Mouse (Mus musculus) heart, embryonic 16.5 days (tissue): ENCODE measurements around the gene Asic1. TPM values are rescaled to one million over a fixed set of nuclear protein-coding genes. Genes with fewer than 3 reads are reported as not detected.

Experiments used
- ATAC-seq: fragments of 200-750 bp; cut with Nextera tagmentation; replicated peaks from 2 replicates; pipeline ENCODE4 v1.8.0; 2017; ENCODE audit warnings: moderate number of reproducible peaks; ENCODE audit not compliant: insufficient read depth, low FRiP score; ENCODE audit errors: extremely low read depth
- H3K27ac ChIP-seq: fragments of 300-500 bp; sonication (generic); 2 replicates; pipeline ENCODE4 v1.5.1; 2014; ENCODE audit warnings: mild to moderate bottlenecking, low read length, control low read depth, moderate library complexity
- H3K27me3 ChIP-seq: fragments of 300-500 bp; sonication (generic); 2 replicates; pipeline ENCODE4 v1.6.1; 2014; ENCODE audit warnings: low read length, mixed read lengths; ENCODE audit not compliant: control insufficient read depth, insufficient read depth
- H3K36me3 ChIP-seq: fragments of 300-500 bp; sonication (generic); 2 replicates; pipeline ENCODE4 v1.6.1; 2014; ENCODE audit not compliant: control insufficient read depth, insufficient read depth
- H3K4me1 ChIP-seq: fragments of 300-500 bp; sonication (generic); 2 replicates; pipeline ENCODE4 v1.6.1; 2014; ENCODE audit warnings: low read length, mixed read lengths; ENCODE audit not compliant: control insufficient read depth, insufficient read depth
- H3K4me2 ChIP-seq: fragments of 300-500 bp; sonication (generic); 2 replicates; pipeline ENCODE4 v1.6.1; 2014; ENCODE audit warnings: low read depth, mild to moderate bottlenecking, control low read depth, low read length
- H3K4me3 ChIP-seq: fragments of 300-500 bp; sonication (generic); 2 replicates; pipeline ENCODE4 v1.5.1; 2014; ENCODE audit warnings: mild to moderate bottlenecking, control low read depth, low read length
- H3K9ac ChIP-seq: fragments of 300-500 bp; sonication (generic); 2 replicates; pipeline ENCODE4 v1.6.1; 2014; ENCODE audit warnings: low read length, control low read depth
- H3K9me3 ChIP-seq: fragments of 300-500 bp; sonication (generic); replicated peaks from 2 replicates; pipeline ENCODE4 v1.6.1; 2016; ENCODE audit warnings: low read length; ENCODE audit not compliant: control insufficient read depth
- WGBS: fragments of 180-500 bp; shearing (Covaris S2); extraction: QIAGEN DNeasy Blood & Tissue Kit; methylation state at CpG from one replicate; pipeline ENCODE4 v1.1.7; 2014; 5-methylcytosine and 5-hydroxymethylcytosine counted together
- polyA plus RNA-seq: library from polyadenylated mRNA; unstranded; fragments of >200 nt; fragmentation: Nextera tagmentation; extraction: Ambion mirVana; gene quantifications from 2 replicates; pipeline ENCODE4 v1.2.1, GENCODE M21; 2015

Gene Asic1
- polyA plus RNA-seq, 1 experiment from 2014 or later: 1.6 TPM

GRCm38 (mm10) chr15:99703104-99703503 lies 32.9 kb downstream of the Asic1 start:
- H3K9ac ChIP-seq: peak overlapping the region; percentile 89
- H3K27me3 ChIP-seq: 0 out of 2 replicates have a peak, but pooled peaks cover 4% of the 10 kb centered on the region
- no peak for ATAC-seq
- peaks cover 39% of the 10 kb centered on the region for H3K4me1 ChIP-seq
- H3K27ac ChIP-seq: peak overlapping the region; percentile 95
- H3K4me3 ChIP-seq: peak overlapping the region; percentile 71
- WGBS: 63% methylated on average over 9 of the region's 9 CpGs
- H3K9me3 ChIP-seq: no peaks in the 10 kb centered on the region
- peak overlapping the region; percentile 82 for H3K4me2 ChIP-seq
- H3K36me3 ChIP-seq: peaks cover 18% of the 10 kb centered on the region

GRCm38 (mm10) chr15:99703676-99704040 lies 33.5 kb downstream of the Asic1 start:
- ATAC-seq: no peak
- Histone ChIP-seq H3K9me3 (no peaks in the 10 kb centered on the region), H3K4me2 (peak overlapping the region; percentile 82), H3K27me3 (0 out of 2 replicates have a peak, but pooled peaks cover 2% of the 10 kb centered on the region), H3K4me1 (peaks cover 37% of the 10 kb centered on the region), H3K36me3 (peaks cover 24% of the 10 kb centered on the region), H3K27ac (peak overlapping the region; percentile 95), H3K4me3 (peak overlapping the region; percentile 42), H3K9ac (peak overlapping the region; percentile 70; the same call in 1 of the 2 replicates)
- 65% methylated on average over 5 of the region's 5 CpGs for WGBS

- no peaks in the 10 kb centered on the region for H3K27me3 ChIP-seq
- no peak for ATAC-seq
- H3K4me1 ChIP-seq: peaks cover 37% of the 10 kb centered on the region
- H3K27ac ChIP-seq: peak overlapping the region; percentile 95
- H3K4me2 ChIP-seq: peak overlapping the region; percentile 82
- H3K9me3 ChIP-seq: no peaks in the 10 kb centered on the region
- peaks cover 29% of the 10 kb centered on the region for H3K36me3 ChIP-seq
- peak overlapping the region; percentile 42 for H3K4me3 ChIP-seq
- peak overlapping the region; percentile 70 for H3K9ac ChIP-seq
- WGBS: 38% methylated on average over 23 of the region's 23 CpGs
These were observed 34.0 kb downstream of the Asic1 start for GRCm38 (mm10) chr15:99704041-99704681.

GRCm38 (mm10) chr15:99704881-99705280 lies 34.7 kb downstream of the Asic1 start:
- Histone ChIP-seq H3K27me3 (no peaks in the 10 kb centered on the region), H3K4me2 (peak overlapping the region; percentile 82), H3K9ac (peak overlapping the region; percentile 70), H3K36me3 (peaks cover 36% of the 10 kb centered on the region), H3K27ac (peak overlapping the region; percentile 95), H3K9me3 (no peaks in the 10 kb centered on the region), H3K4me1 (peaks cover 37% of the 10 kb centered on the region), H3K4me3 (peak overlapping the region; percentile 42)
- peak; percentile 54 for ATAC-seq
- 37% methylated on average over 7 of the region's 7 CpGs for WGBS

GRCm38 (mm10) chr15:99705440-99706048 lies 35.4 kb downstream of the Asic1 start, which contains the start of gene Gm17349:
Gm17349 (minus strand) TSS chr15:99705490.
- Histone ChIP-seq H3K27ac (peak within 1 kb of the TSS; percentile 95), H3K4me1 (peaks cover 37% of the 10 kb centered on the region), H3K4me3 (peak within 1 kb of the TSS; percentile 42), H3K27me3 (no peaks in the 10 kb centered on the region), H3K9me3 (no peaks in the 10 kb centered on the region), H3K4me2 (peak within 1 kb of the TSS; percentile 82), H3K9ac (peak within 1 kb of the TSS; percentile 70), H3K36me3 (peaks cover 42% of the 10 kb centered on the region)
- no peak for ATAC-seq
- WGBS: 69% methylated on average over 11 of the region's 11 CpGs

- H3K9me3 ChIP-seq: no peaks in the 10 kb centered on the region
- H3K4me3 ChIP-seq: no peak overlapping the region
- no peak overlapping the region for H3K9ac ChIP-seq
- ATAC-seq: no peak
- no peak overlapping the region for H3K27ac ChIP-seq
- 95% methylated on average over 13 of the region's 13 CpGs for WGBS
- H3K4me1 ChIP-seq: peaks cover 23% of the 10 kb centered on the region
- no peak overlapping the region for H3K4me2 ChIP-seq
- H3K36me3 ChIP-seq: peaks cover 64% of the 10 kb centered on the region
- H3K27me3 ChIP-seq: no peaks in the 10 kb centered on the region
These were observed 38.0 kb downstream of the Asic1 start for GRCm38 (mm10) chr15:99708176-99708575.

- H3K4me2 ChIP-seq: no peak overlapping the region
- H3K4me3 ChIP-seq: no peak overlapping the region
- peaks cover 69% of the 10 kb centered on the region for H3K36me3 ChIP-seq
- H3K27ac ChIP-seq: no peak overlapping the region
- H3K9ac ChIP-seq: no peak overlapping the region
- ATAC-seq: no peak
- H3K9me3 ChIP-seq: no peaks in the 10 kb centered on the region
- WGBS: 85% methylated on average over 10 of the region's 10 CpGs
- H3K4me1 ChIP-seq: peaks cover 15% of the 10 kb centered on the region
- no peaks in the 10 kb centered on the region for H3K27me3 ChIP-seq
These were observed 40.3 kb downstream of the Asic1 start for GRCm38 (mm10) chr15:99710221-99711190.

GRCm38 (mm10) chr15:99711491-99711890 lies 41.3 kb downstream of the Asic1 start:
- peaks cover 15% of the 10 kb centered on the region for H3K4me1 ChIP-seq
- no peak overlapping the region for H3K4me2 ChIP-seq
- peaks cover 64% of the 10 kb centered on the region for H3K36me3 ChIP-seq
- WGBS: 65% methylated on average over 3 of the region's 3 CpGs
- H3K9ac ChIP-seq: no peak overlapping the region
- no peaks in the 10 kb centered on the region for H3K9me3 ChIP-seq
- H3K27me3 ChIP-seq: no peaks in the 10 kb centered on the region
- H3K27ac ChIP-seq: no peak overlapping the region
- ATAC-seq: no peak
- no peak overlapping the region for H3K4me3 ChIP-seq
